Mouse (Mus musculus): ENCODE measurements at regions not wholly inside any gene's neighbourhood (a gene's known extent, or its start where the extent isn't known, plus 50 kb on each side); places are given as distances from the start of the nearest gene placed in this dataset.
A peak's percentile ranks its signal among the peaks of the same experiment; 100 is the strongest.
"Not testable (repeated sequence)": the region's sequence is repeated elsewhere in the genome, so short reads cannot be mapped to it uniquely, and the experiment has no call there.

DNA sequence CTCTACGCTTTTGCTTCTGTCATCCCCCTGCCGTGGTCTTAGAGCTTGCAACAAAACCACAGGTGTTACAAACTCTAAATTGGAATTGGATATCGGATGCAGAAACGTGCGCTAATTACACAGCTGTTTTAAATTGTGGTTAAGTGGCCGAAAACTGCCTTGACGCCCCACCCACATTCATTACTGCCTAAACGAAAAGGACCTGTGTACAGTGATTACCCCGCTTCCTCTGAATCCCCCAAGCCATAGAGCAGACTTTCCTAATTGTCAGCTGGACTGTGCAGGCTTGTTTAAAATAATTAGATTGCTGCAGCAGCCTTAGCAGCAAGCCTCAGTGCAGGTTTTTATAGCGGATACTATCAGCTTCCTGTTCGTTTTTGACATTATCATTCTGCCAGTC is 94.7 kb downstream of the Cxxc4 start:
- Histone ChIP-seq H3K9me3 (no peaks in the 10 kb centered on the region), H3K4me3 (peak overlapping the region; percentile 30), H3K27ac (no peak overlapping the region), H3K4me1 (peaks cover 11% of the 10 kb centered on the region; the same call in 1 of the 2 replicates), H3K27me3 (no peaks in the 10 kb centered on the region), H3K36me3 (no peaks in the 10 kb centered on the region), H3K4me2 (replicated peaks) (peak overlapping the region; percentile 53), H3K9ac (no peak overlapping the region)
- WGBS = 16% methylated on average over 11 of the region's 11 CpGs
- ATAC-seq (ENCODE audit: insufficient number of reproducible peaks, insufficient read depth, low FRiP score, low TSS enrichment) = no peak

DNA sequence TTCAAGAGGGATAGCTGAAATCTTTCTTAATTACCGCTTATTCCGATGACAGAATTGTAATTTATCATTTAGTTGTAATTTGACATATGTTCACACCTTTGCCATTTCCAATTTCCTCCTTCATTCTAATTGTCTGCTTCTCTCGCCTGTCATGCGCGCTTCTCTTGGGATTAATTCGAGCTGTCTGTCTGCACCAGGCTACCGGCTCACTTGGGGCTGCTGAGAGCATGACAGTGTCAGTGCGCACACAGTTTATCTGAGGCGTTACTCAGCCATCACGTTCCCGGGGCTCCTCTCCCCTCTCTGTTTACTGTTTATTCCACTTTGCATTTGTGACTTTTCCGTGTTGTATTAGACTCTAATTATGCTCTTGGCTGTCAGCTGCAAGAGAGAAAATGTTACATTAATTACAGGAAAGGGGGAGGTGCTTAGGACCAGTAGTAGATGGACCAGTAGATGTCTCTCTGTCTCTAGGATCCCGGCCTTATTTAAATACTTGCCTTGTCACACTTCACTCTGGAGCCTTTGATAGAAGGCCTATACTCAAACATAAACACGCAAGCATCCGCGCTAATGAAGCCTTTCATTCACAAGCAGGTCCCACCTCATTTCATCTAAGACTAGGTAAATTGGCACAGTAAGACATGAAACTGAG is 95.3 kb downstream of the Cxxc4 start:
- Histone ChIP-seq H3K27me3 (no peaks in the 10 kb centered on the region), H3K4me3 (peak overlapping the region; percentile 30; the same call in 1 of the 2 replicates), H3K9me3 (no peaks in the 10 kb centered on the region), H3K4me2 (replicated peaks) (peak overlapping the region; percentile 53), H3K4me1 (peaks cover 11% of the 10 kb centered on the region; the same call in 1 of the 2 replicates), H3K9ac (no peak overlapping the region), H3K36me3 (no peaks in the 10 kb centered on the region), H3K27ac (no peak overlapping the region)
- WGBS = 37% methylated on average over 16 of the region's 16 CpGs
- 0 out of 2 replicates have a peak, but pooled peaks have one; percentile 41 for ATAC-seq (ENCODE audit: insufficient number of reproducible peaks, insufficient read depth, low FRiP score, low TSS enrichment)

DNA sequence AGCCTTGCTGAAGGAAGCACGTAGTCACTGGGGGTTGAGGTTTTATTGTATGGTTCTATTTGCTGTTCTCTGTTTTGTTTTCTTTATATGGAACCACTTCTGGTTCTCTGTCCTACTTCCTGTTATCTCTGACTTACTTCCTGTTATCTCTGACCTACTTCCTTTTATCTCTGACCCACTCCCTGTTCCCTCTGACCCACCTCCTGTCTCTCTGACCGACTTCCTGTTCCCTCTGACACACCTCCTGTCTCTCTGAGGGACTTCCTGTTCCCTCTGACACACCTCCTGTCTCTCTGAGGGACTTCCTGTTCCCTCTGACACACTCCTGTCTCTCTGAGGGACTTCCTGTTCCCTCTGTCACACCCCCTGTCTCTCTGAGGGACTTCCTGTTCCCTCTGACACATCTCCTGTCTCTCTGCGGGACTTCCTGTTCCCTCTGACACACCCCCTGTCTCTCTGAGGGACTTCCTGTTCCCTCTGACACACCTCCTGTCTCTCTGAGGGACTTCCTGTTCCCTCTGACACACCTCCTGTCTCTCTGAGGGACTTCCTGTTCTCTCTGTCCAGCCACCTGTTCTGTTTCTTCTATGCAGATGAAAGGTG is 102.9 kb downstream of the Cxxc4 start:
- WGBS = 86% methylated on average over 3 of the region's 3 CpGs
- H3K9me3 ChIP-seq; H3K4me2 ChIP-seq (replicated peaks); H3K36me3 ChIP-seq; H3K4me1 ChIP-seq; H3K4me3 ChIP-seq; H3K27me3 ChIP-seq; H3K27ac ChIP-seq; ATAC-seq (ENCODE audit: insufficient number of reproducible peaks, insufficient read depth, low FRiP score, low TSS enrichment); H3K9ac ChIP-seq: not testable (repeated sequence)

DNA sequence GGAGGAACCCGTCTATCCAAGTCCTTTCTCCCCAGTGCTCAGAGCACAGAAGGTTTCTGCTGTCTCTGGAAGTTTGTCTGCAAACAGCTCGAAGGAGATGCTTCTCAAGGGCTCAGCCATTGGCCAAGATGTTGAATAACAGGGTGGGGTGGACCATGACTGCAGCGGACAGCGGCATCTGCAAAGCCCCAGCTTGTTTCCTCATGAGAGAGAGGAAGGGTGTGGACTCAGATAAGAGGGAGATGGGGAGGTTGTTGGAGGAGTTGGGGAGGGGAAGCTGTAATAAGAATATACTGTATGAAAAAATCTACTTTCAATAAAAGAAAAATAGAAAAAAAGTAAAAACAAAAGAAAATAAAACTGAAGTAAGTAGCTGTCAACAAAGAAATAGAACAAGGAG is 129.7 kb downstream of the Cxxc4 start:
- Histone ChIP-seq H3K4me1 (0 out of 2 replicates have a peak, but pooled peaks cover 4% of the 10 kb centered on the region), H3K9ac (no peak overlapping the region), H3K4me3 (no peak overlapping the region), H3K27me3 (no peaks in the 10 kb centered on the region), H3K4me2 (replicated peaks) (no peak overlapping the region), H3K9me3 (no peaks in the 10 kb centered on the region), H3K27ac (no peak overlapping the region), H3K36me3 (no peaks in the 10 kb centered on the region)
- no peak for ATAC-seq (ENCODE audit: insufficient number of reproducible peaks, insufficient read depth, low FRiP score, low TSS enrichment)
- 82% methylated on average over 4 of the region's 4 CpGs for WGBS

DNA sequence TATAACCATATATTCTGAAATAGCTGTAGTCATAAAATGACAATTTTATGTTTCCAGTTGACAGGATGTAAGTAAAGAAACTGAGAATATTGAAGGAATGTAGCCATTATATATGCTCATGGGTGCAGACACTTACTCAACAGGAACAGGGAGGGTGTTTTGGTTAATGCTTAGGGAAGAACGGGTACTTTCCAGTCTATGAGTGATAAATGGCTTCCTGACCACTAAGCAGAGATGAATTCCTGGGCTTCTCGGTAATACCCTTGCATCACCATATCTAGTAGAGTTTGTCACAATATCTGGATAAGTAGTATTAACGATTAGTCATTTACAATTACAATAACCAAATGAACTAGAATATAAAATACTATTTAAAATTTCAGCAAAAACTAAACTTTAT is 130.5 kb downstream of the Cxxc4 start:
- Histone ChIP-seq H3K4me1 (0 out of 2 replicates have a peak, but pooled peaks cover 4% of the 10 kb centered on the region), H3K9me3 (no peaks in the 10 kb centered on the region), H3K9ac (no peak overlapping the region), H3K4me3 (no peak overlapping the region), H3K4me2 (replicated peaks) (no peak overlapping the region), H3K36me3 (no peaks in the 10 kb centered on the region), H3K27me3 (no peaks in the 10 kb centered on the region), H3K27ac (no peak overlapping the region)
- no peak for ATAC-seq (ENCODE audit: insufficient number of reproducible peaks, insufficient read depth, low FRiP score, low TSS enrichment)
- 78% methylated on average over 3 of the region's 3 CpGs for WGBS

DNA sequence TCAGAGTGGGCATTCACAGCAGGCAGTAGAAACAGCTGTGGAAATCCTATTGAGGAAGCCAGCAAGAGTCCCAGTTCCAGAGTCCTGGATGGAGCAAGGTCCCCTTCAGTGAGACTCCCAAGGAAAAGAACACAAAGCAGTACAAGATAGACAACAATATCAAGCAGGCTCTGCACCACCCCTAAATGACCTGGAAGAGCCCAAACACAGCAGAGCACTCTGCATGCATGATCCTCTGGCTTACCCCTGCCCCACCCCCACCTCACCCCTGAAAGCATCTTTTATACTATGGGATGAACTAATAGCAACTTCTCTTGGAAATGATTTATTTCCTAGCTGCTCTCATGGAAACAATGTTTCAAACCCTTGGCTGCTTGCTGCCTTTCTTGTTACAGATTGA is 132.3 kb downstream of the Cxxc4 start:
- Histone ChIP-seq H3K4me2 (replicated peaks) (no peak overlapping the region), H3K36me3 (no peaks in the 10 kb centered on the region), H3K4me3 (no peak overlapping the region), H3K27ac (no peak overlapping the region), H3K4me1 (0 out of 2 replicates have a peak, but pooled peaks cover 4% of the 10 kb centered on the region), H3K9me3 (no peaks in the 10 kb centered on the region), H3K9ac (no peak overlapping the region), H3K27me3 (no peaks in the 10 kb centered on the region)
- ATAC-seq (ENCODE audit: insufficient number of reproducible peaks, insufficient read depth, low FRiP score, low TSS enrichment) = no peak

DNA sequence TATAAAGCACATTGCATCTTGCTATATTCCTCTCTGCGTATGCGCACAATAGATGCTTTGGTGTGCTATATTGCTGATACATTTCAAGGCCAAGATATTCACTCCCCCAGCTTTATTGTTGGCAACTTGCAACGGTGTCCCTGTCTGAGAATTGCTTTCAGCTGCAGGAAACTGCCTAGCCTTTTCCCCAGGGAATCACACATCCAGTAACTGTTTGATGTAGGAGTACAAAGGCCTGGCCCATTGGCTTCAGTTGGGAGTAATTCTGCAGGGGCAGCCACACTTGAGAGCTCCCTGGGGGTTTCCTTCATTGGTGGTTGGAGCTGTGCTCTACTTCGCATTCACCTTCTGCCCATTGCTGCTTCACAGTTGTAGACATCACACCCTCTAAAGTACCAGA is 132.8 kb downstream of the Cxxc4 start:
- Histone ChIP-seq H3K9ac (no peak overlapping the region), H3K4me3 (no peak overlapping the region), H3K4me2 (replicated peaks) (no peak overlapping the region), H3K27ac (no peak overlapping the region), H3K4me1 (0 out of 2 replicates have a peak, but pooled peaks cover 4% of the 10 kb centered on the region), H3K27me3 (no peaks in the 10 kb centered on the region), H3K9me3 (no peaks in the 10 kb centered on the region), H3K36me3 (no peaks in the 10 kb centered on the region)
- ATAC-seq (ENCODE audit: insufficient number of reproducible peaks, insufficient read depth, low FRiP score, low TSS enrichment) = no peak
- WGBS = 54% methylated on average over 4 of the region's 4 CpGs

DNA sequence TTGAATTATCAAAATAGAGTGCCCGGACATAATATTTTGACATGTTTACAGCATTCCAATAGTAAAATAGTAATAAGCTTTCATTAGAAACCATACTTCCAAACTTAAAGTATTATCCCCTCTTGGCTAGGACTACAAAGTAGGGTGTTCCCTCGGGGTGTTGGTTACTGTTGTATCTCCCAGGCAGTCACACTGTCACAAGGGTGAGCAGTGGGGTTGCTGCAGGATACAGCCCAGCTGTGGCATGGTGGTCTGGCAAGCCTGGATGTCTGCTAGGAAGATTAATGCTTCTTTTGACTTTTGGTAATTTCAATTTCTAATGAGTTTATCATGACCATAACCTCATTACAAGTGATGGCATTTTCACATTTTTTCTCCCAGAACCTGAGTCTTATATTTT is 143.3 kb downstream of the Cxxc4 start:
- ATAC-seq (ENCODE audit: insufficient number of reproducible peaks, insufficient read depth, low FRiP score, low TSS enrichment) = no peak
- no peak overlapping the region for H3K27ac ChIP-seq
- H3K4me2 ChIP-seq (replicated peaks) = no peak overlapping the region
- H3K27me3 ChIP-seq = no peaks in the 10 kb centered on the region
- no peaks in the 10 kb centered on the region for H3K36me3 ChIP-seq
- no peaks in the 10 kb centered on the region for H3K9me3 ChIP-seq
- 80% methylated on average over 2 of the region's 2 CpGs for WGBS
- no peak overlapping the region for H3K9ac ChIP-seq
- H3K4me1 ChIP-seq = no peaks in the 10 kb centered on the region
- no peak overlapping the region for H3K4me3 ChIP-seq

DNA sequence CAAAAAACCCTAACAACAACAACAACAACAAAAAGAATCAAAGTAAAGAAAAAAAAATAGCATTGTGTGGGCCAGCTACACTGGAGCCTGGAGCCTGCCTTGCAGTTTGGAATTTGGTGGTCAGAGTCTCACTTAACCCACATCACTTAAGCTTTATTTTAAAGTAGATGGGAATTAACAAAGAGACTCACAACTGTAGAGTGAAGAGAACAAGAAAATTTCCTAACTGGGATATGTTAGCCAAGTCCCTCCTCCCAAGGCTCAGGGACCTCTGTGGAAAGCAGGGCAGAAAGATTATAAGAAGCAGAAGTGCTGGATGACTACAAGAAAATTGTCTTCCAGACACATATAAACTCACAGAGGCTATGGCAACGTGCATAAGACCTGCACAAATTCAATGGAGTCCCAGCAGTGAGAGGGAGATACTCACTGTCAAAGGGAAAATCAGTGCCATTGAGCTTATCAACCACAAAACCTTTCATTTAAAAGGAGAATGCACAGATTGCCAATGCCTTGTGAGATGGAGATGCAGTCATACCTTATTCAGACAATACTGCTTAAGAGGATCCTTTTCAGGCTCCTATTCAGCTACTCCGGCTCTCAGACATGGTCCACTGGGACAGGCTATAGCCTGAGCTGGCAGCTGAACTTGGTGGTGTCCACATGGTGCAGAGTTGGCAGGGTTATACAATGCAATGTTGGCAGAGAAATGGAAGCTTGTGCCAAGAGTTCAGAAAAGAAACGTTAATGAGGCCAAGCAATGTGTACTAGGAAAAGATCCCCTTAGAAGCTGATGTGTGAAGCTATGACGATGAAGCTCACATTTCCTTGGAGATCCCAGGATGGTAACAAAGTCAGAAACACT is 154.4 kb downstream of the Cxxc4 start:
- Histone ChIP-seq H3K9me3 (no peaks in the 10 kb centered on the region), H3K4me1 (no peaks in the 10 kb centered on the region), H3K27me3 (no peaks in the 10 kb centered on the region), H3K9ac (no peak overlapping the region), H3K36me3 (no peaks in the 10 kb centered on the region), H3K27ac (no peak overlapping the region), H3K4me3 (no peak overlapping the region), H3K4me2 (replicated peaks) (no peak overlapping the region)
- ATAC-seq (ENCODE audit: insufficient number of reproducible peaks, insufficient read depth, low FRiP score, low TSS enrichment) = no peak
- WGBS = 80% methylated on average over 4 of the region's 4 CpGs

DNA sequence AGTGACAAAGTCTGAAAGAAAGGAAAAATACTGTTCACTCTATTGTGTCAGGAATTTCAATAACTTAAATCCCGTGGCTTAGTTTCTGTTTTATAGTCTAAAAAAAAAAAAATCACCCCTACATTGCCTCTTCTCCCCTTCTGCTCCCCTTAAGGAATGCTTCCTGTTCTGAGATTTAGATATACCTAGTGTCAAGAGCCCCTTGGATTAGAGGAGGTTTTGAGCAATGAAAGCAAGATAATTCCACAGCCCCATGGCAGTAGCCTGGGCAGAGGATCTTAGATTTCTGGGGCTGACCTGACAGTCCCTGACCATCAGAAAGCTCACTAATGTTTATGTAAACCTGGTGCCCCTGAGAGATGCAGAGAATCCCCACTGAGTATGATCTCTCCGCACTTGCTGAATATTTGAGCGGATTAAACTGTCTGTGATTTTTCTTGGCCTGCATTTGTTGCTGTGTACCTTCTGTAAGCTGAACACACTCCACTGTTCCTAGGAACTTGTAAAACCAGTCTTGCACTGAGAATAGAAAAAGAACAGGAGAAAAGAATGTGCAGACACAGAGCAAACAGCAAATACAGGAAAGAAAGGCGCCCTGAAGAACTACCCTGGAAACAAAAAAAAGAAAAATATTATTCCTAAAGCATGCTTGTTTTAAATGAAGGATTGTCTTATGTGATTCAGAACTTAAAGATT is 164.3 kb downstream of the Cxxc4 start:
- no peak overlapping the region for H3K4me3 ChIP-seq
- no peaks in the 10 kb centered on the region for H3K27me3 ChIP-seq
- H3K4me2 ChIP-seq (replicated peaks) = no peak overlapping the region
- no peaks in the 10 kb centered on the region for H3K36me3 ChIP-seq
- H3K9ac ChIP-seq = no peak overlapping the region
- no peaks in the 10 kb centered on the region for H3K4me1 ChIP-seq
- 44% methylated on average over 4 of the region's 4 CpGs for WGBS
- H3K27ac ChIP-seq = no peak overlapping the region
- H3K9me3 ChIP-seq = no peaks in the 10 kb centered on the region
- ATAC-seq (ENCODE audit: insufficient number of reproducible peaks, insufficient read depth, low FRiP score, low TSS enrichment) = no peak

DNA sequence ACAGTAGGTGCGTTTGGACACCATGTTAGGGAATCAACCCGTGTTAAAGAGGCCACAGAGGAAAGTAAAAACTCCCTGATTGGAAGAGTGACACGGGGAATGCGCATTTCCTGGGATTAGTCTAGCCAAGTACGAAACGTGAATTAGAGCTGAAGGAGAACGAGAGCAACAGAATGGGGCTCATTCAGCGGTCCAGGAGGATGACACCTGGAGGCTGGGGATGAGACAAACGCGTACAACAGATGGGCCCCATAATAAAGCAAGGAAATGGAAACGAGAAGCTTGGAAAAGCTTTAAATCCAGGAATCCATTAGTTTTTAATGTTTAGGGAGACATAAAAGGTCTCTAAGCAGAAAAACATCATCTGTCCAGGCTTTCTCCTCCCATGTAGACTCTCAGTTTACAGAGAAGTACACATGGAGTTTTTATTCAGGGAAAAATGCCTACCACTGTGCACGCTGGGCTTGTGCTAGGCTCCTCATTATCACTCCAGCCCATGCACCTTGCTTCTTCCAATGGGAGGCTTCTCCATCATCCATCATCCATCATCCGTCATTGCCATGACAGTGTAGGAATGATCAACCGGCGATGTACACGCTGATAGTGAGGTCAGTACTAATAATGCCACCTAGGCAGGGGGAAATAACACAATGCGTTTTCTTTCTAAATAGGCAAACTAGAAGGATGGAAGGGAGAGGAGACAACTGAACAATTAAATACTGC is 179.5 kb downstream of the Cxxc4 start:
- H3K9me3 ChIP-seq = no peaks in the 10 kb centered on the region
- no peak overlapping the region for H3K9ac ChIP-seq
- no peaks in the 10 kb centered on the region for H3K27me3 ChIP-seq
- WGBS = 72% methylated on average over 17 of the region's 17 CpGs
- H3K4me1 ChIP-seq = no peaks in the 10 kb centered on the region
- H3K27ac ChIP-seq = no peak overlapping the region
- ATAC-seq (ENCODE audit: insufficient number of reproducible peaks, insufficient read depth, low FRiP score, low TSS enrichment) = no peak
- H3K4me3 ChIP-seq = no peak overlapping the region
- no peaks in the 10 kb centered on the region for H3K36me3 ChIP-seq
- no peak overlapping the region for H3K4me2 ChIP-seq (replicated peaks)
